Mouse (Mus musculus) lung, postnatal 4 days (tissue): ENCODE results near the gene Prdm16.

Experiments used
- DNase-seq, 2 experiments: peaks; one replicate each; pipeline ENCODE4 v3.0.0; 2021

The Prdm16 gene

DNA sequence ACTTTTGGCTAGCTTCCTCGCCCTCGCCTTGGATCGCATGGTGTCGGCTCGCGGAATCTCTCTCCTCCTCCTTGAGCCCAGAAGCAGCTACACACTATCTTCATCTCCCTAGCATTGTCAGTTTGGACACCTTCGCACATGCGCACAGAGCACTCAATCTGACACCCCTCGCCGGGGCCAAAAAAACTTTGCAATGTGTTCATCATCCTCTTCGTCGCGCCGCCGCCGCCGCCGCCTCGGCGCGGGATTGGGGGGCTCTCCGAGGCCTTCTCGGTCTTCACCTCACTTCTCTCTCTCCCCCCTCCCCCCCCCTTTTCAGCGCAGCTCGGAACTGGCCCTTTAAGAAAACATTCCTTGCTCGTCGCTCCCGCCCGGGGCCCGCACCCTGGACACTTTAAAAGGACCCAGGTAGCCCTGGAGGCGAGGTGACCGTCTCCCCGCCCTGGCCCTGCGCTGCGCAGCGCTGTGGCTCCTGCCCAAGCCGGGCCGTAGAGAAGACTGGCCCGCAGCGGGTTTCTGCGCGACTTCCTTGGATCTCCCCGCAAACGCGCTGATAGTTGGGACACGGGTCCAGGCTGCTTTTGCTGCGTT is at the start of gene Prdm16:
Gene Prdm16 (minus strand): TSS at position 153 of the 591 bp plus-strand sequence.
- DNase-seq, result peak; percentile 64 to 79

DNA sequence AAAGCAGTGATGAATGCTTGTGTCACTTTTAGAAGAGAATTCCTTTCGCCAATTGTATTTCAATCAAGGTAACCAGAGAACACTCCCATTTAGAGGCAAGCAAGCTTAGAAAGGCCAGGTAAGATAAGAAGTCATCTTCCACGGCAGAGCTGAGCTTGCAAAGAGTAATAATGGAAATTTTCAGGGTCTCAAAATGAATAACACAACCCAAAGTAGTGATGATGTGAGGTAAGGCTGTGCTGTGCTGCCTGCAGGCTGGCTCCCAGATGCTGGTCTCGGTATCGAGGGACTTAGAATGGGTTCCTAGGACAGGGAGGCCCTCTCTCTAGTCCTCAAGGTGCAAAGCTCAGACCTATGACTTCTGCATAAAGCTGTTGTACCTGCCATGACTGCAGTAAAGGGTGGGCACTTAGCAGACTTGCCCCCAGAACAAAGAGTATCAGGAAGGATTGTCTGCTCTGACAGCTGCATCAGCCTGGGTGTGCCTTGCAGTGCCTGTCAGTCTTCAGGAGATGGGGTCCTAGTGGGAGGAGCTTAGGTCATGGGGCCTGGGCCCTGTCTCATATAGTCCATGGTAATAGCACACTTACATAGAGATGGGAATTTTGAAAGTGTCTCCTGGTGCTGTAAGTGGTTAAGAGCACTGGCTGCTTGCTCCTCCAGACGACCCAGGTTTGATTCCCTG is 46.5 kb upstream of the Prdm16 start:
- no peak for DNase-seq

DNA sequence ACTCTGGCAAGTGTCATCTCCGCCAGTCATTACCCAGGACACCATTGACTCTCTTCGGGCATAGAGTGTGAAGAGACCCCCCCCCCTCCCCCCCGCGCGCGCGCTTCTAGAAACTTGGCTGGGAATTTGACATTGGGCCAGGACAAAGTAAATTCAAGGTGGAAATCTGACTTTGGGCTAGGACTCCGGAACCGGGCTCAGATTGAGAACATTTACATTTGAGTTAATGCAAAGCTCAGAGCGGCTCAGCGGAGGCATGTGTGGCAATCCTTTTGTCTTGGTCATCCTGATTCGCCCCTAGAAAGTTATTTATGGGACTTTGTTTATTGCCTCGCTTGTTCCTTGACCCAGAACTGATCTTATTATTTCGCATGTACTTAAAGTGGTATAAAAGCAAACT is 45.6 kb upstream of the Prdm16 start:
- no peak for DNase-seq

DNA sequence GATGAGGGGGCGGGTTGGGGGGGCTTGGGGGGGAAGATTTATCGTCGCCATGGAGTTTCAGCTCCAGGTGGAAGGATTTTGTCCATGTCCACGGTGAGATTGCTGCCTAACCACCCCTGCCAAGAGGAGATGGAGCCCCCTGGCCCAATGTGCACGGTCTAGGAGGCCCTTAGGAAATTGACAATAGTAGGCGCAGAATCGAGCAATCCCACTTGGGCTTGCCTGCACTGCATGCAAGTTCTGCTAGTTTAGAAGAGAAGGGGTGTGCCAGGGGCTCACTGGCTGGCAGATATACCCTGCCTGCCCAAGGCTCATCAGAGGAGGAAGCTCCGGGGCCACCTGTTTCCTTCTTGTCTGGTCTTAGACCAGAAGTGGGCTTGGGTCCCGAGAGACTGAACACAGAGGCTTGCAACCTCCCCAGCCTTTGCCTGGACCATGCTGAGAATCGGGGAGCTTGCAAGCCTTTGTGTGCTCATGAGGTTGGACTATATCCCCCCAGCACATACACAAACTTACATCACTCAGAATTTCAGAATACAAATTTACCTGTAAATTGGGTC is 38.8 kb upstream of the Prdm16 start:
- DNase-seq, result no peak

DNA sequence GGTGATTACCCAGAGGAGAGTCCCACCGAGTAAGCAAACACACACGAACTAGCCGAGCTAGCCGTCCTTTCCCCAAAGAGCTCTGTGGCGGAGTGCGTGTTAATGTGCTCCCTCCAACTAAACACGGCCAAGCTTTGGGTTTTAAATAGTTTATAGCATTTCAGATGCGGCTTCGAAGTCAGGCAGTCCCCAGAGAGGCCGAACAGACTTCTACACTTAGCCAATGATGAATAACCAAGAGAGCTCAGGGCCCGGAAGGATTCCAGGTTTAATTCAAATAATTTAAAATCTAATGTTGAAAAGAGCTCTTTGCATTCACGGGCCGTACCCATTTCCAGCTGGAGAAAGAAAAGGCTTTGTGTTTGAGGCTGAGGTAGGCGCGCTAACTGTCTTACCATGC is 38.3 kb upstream of the Prdm16 start:
- DNase-seq, result no peak

DNA sequence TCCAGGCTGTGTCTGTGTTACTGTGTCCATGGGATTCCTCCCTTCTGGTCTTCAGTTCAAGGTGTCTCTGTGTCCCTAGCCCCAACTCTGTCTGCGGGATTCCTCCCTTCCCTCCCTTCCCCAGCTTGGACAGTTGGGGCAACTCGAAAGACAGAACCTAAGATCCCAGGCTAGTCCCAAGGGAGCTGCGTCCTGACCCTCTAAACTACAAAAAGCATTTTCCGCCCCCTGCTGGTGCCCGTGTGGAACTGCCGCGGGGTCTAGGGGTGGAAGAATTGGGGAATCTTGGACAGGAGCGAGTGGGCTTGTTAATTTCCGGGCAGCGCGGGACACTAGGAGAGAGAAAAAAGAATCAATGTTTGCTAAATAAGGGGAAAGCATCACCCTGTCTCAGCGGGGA is 37.9 kb upstream of the Prdm16 start:
- DNase-seq, result peak; percentile 44 to 68

DNA sequence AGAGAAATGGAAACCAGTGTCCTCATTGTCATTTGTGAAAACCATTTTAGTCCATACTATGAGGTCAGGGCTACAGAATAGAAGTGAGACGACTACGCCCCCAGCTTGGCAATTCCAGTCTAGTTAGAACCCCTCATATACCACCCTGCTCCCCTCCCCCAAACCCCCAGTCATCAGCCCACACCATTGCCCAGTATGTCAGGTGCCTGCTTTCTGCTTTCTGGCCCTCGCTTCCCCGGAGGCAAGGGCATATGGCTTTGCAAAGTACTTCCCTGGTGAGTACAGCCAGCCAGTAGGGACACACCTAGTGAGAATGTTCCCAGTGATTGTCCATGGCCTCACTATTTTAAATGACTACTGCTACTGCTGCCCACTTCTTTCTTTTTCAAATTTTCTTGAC is 37.3 kb upstream of the Prdm16 start:
- no peak for DNase-seq

DNA sequence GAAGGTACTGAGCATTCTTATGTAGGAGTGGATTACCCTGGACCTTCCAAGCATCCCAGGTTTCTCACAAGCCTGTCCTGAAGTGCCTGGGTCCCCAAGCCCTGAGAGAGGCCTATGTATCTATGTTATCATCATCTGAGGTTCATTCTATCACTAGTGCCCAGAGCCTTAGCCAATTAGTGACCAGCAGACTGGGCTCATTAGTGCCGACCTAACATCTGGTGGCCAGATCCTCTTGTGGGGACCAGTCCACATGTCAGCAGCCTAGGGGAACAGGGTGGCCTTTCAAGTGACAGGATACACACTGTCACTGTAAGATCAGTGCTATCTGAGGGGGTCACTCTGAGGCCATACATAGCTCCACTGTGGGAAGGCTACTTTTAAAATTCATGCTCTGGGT is 35.4 kb upstream of the Prdm16 start:
- no peak for DNase-seq

DNA sequence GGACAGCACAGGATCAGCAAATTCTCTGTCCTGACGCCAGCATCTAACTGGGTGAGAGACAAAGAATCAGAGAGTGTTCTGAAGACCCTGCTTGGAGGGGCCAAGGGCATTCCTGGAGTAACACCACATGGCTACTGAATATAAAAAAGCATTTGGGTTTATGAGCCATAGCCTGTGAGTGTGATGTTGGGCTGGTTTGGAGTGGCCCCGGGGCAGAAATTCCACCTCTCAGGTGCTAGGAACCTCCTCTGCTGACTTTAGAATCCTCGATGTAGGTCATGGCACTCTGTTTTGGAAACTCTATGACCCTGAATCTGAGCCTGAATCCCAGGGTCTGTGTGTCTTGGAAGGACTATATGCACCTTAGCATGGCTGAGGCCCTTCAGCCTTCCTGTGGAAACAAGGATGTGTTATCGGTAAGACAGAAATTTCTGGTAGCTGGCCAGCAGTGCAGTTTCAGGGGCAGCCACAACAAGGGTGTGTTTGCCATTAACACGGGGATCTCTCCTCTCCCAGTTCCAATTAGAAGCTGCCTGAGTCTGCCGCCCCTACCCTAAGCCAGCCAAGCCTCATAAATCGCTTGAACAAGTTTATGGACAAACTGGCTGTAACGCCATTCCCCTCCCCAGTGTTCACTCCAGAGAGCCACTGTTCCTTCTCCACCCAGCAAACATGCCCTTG is 34.7 kb upstream of the Prdm16 start:
- no peak for DNase-seq

DNA sequence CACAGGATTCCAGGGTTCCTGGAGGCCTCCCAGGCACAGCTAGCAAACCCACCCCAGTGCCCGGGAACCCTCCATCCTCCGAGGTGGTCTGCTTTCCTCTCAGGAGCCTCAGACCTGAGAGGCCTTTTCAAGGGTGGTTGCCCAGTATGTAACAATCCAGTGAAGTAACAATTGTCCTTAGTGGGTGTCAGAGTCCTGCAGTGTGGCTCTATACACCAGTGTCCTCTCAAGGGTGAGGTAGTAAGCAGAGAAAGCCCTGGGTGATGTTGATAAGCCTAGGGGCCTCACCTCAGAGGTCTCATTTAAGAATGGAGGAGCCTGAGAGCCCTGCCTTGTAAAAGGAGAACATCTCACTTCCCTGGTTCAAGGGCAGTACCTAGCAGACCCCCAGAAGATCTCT is 31.1 kb upstream of the Prdm16 start, which contains the start of gene Actrt2:
Gene Actrt2 (minus strand): TSS at position 101 of the 400 bp plus-strand sequence.
- DNase-seq, result no peak

DNA sequence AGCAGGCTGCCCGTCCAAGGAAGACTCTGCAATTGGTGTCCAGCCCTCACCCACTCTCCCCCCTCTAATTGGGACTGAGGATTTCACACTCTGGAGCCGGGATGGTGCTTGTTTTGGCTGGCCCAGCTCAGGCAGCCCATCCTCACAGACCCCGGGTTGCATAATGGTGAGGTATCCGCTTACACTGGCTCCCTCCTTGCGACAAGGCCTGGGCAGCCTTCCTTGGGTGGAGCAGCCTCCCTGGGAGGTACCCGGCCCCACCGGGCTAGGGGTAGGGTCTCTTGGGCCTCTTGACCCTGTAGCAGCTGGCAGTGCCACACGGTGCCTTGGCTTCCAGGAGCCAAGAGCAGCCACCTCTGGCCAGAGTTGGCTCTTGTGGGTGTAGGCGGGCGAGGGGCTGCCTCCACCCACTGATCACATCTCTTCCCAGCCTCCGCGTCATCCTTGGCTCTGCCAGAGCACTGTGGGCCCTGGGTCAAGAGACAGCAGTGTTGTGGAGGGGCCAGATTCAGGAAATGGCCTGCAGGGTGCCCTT is 26.1 kb upstream of the Prdm16 start:
- peak in 1 of 2 experiments; percentile 13 for DNase-seq

DNA sequence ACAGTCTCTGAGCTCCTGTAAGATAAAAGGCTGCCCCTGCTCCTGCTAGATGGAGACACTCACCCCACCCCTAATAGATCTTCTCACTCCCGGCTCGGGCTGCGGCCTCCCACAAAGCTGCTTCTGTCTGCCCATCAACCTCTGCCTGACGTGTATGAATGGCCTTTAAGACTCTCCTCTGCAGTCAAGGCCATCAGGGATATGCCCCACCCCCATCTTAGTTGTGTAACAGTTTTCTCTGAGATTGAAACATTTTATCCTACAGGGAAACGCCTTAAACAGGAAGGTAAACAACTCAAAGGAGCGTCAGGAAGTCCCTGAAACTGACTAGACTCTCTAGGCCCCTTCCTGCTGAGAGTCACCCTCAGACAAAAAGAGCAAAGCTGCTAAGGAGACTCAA is 24.6 kb upstream of the Prdm16 start:
- no peak for DNase-seq

DNA sequence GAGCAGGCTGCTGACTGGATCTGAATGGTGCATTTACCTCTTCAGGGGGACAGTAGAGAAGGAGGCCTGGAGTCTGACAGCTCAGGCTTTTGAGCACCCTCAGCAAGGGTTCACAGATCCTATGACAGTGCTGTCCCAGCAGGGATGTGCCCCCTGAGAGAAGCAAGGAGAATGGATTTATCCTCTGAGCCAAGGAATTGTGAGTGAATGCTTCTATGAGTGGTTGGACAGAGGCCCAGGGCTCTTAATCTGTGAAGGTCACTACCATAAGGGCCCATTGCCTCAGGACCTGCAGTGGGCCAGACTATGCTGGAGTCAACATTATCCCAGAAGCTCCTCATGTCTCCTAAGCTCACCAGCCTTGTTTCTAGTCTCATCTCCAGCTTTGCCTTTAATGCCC is 23.4 kb upstream of the Prdm16 start:
- no peak for DNase-seq

DNA sequence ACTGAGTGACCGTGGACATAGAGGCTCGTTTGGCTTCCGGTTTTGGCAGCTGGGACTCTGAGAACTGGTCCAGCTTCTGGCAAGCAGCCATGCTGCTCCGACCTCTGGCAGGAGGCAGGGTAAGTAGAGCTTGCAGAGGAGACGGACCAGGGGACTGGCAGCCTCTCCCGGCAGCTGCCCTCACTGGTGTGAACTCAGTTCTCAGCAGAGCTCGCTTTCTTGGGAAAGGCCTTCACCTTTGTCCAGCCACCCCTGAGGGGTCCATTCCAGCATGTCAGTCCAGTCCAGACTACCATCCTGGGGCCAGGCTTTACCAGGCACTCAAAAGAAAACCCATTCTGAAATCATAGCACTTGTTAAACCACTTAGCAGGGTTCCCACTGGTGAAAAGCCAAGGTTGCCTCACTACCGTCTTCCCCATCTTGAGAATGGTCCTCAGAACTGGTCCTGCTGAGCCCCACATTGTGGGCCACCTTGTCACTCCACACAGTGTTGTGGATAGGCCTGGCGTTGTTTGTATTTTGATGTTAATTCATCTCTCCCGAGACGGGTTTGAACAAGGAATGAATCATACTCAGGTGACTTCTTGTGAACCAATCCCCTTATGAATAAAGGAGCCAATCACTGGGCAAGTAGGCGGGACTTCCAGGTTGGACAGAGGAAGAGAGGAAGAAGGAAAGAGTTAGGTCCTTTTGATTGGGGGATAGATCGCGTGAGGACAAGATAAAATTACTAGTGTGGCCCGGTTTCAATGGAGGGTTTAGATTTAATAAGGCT is 18.6 kb upstream of the Prdm16 start:
- DNase-seq, result peak; percentile 36 to 63

DNA sequence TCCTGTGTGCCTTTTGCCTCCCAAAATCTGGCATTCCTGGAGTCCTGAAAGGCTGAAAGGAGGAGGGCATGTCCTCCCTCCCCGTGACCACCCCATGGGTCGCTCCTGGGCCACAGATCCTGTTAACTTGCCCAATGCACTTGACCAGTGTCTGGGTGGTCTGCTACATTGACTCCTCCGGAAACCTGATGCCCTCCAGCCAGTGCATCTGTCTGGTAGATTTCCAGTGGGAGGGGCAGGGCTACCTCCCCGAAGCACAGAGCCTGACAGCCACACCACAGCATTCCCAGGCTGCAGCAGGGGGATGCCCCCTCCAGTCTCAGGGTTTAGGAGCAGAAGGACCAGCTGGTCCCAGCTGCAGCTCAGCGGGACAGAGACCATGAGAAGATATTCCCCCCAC is 15.8 kb upstream of the Prdm16 start:
- no peak for DNase-seq

DNA sequence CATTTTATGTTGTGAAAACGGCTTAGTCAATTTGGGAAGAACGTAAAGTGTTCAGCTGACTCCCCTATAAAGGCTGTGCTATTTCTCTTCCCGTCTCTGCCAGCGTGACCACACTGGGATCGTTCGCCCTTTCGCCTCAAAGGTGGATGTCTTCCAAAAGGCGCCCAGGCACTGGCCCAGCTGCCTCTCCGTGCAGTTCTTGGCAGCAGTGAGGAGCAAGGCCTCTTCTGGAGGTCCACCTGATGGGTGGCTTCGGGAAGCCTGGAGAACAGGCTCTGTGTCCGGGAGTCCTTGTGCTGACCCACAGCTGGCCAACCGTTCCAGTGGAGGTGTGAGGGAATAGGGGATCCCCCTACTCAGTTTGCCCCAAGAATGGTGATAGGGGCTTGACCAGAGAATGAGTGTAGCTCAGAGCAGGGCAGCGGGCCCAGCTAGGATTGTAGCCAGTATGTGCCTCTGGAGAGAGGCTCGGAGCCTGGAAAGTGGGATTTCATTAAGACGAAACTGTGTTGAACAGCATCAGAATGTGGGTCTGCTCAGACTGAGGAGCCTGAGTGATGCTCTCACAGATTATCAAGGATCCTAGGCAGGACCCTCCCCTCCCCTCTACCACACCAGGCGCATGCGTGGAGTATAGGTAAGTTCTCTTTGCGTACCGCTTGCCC is 12.5 kb upstream of the Prdm16 start:
- DNase-seq, result no peak

DNA sequence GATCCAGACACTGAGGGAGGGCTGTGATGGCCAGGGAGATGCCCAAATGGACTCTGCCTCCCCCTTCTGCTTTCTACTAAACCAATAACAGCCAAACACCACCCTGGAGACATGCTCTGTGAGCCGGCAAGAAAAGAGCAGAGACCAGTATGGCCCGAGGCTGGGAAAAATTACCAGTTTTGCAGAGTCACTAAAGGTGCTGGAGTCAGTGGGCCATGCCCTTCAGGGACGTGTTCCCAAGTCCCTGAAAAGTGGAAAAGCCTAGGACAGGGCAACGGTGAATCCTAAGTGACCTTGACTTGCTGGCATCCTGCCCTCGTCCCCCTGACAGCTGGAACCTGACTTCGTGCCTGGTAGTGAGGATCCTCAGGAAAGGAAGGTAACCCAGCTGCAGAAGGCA is 5.8 kb upstream of the Prdm16 start:
- no peak for DNase-seq

DNA sequence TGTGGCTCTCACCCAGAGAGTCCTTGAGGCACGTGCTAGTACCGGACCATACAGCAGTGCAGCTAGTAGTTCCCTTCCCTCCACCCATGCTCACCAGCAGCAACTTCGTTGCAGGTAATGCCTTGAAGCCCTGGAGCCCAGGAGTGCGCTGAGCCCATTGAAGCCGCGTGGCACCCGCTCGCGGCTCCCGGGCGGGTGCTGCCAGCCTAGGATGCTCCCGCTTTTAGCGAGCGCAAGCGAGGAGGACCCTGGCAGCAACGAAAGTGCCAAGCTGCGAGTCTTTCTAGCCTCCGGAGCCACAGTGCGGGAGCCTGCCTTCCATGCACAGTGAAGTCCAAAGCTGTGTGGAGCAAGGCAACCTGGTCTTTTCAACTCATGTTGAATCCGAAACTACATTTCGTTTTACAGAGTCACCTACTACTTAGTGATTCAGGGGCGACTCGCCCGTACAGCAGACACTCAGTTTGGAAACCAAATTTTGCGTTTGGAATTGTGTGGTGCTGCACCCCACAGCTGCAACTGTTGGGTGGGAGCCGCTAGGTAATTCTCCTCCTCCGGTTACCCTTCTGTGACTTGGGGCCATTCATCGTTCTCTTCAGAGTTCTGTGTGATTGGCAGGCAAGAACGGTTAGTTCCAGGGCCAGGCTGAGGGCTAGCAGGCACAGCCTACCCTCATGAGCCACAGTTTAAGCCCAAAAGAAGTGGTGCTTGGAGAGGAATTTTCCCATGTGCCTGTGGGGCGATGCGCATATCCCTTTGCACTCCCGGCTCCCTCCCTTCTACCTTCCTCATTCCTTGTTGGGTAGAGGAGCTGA is 4.8 kb upstream of the Prdm16 start:
- DNase-seq, result no peak

DNA sequence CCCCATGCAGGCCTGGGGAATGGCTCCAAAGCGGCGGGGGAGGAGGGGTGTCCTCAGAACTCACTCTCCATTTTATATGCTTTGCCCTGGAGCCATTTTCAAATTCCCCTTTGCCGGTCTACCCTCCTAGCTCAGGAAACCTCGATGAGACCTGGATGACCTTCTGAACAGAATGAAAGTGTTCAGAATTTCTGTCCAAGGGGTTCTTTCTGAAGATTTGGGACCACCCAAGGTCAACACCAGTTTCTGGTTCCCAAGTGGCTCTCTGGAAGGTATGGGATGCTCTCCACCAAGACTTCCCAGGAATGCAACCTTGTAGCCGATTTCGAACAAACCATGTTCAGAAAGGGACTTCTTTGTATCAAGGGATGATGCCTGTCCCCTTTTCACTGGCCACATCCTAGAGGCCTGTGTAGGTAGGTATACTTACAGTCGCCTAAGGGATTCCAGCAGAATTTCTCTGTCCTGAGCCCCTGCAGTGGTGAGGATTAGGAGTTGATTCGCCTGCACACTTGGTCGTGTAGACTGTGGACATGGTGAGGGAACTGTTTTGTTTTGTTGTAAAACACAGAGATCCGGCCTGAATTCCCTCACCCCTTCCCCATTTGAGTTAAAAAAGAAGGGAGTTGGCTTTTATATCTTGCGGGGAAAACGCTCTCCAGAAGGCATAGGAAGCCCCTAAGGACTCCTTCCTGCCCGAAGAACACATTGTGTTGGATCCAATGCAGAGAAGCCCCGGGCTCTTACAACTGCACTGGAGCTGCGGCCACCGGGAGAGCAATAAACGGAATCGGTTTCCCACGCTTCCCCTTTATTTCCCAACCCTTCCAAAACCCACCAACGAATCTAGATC is 4.0 kb upstream of the Prdm16 start:
- no peak for DNase-seq
